Mouse (Mus musculus) cortical plate, adult 2 months (tissue): ENCODE data around the gene Ndufs2.
"Not testable (repeated sequence)": the region's sequence is repeated elsewhere in the genome, so short reads cannot be mapped to it uniquely, and the experiment has no call there.

Experiments
- CTCF ChIP-seq: fragments of 200-500 bp; IDR thresholded peaks from 2 replicates; pipeline ENCODE4 v1.5.1; 2011; ENCODE audit warnings: mild to moderate bottlenecking, control low read depth, low read length; ENCODE audit not compliant: insufficient read depth; ENCODE audit errors: extremely low read depth
- POLR2A ChIP-seq: fragments of 200-500 bp; IDR thresholded peaks from 2 replicates; pipeline ENCODE4 v1.6.1; 2011; ENCODE audit warnings: mild to moderate bottlenecking, low read length, control low read depth; ENCODE audit not compliant: insufficient read depth; ENCODE audit errors: extremely low read depth

GRCm38 (mm10) chr1:171241952-171242351 is 9.2 kb downstream of the Ndufs2 start:
- not testable (repeated sequence) for TF ChIP-seq CTCF, POLR2A
